Mouse (Mus musculus): ENCODE measurements around the gene Gtf2e1. TPM values are rescaled to one million over a fixed set of nuclear protein-coding genes. Genes with fewer than 3 reads are reported as not detected.
A peak's percentile ranks its signal among the peaks of the same experiment; 100 is the strongest.

Gene Gtf2e1
- polyA plus RNA-seq, 1 experiment from 2014 or later, result 25.0 TPM

- peak overlapping the region; percentile 62 for H3K4me2 ChIP-seq
- peaks cover 23% of the 10 kb centered on the region; the same call in 1 of the 2 replicates for H3K36me3 ChIP-seq
- H3K27me3 ChIP-seq, result no peaks in the 10 kb centered on the region
- no peaks in the 10 kb centered on the region for H3K9me3 ChIP-seq
- H3K27ac ChIP-seq, result peak overlapping the region; percentile 71
- under 1% methylated on average over 22 of the region's 22 CpGs for WGBS
- peak; percentile 9; the same call in 1 of the 2 replicates for ATAC-seq (ENCODE audit: insufficient number of reproducible peaks, low FRiP score, low TSS enrichment, low read depth)
- peak overlapping the region; percentile 64 for H3K4me3 ChIP-seq
- peak overlapping the region; percentile 82 for H3K9ac ChIP-seq
- peaks cover 14% of the 10 kb centered on the region for H3K4me1 ChIP-seq
These were observed 364 bp downstream of the Gtf2e1 start for GRCm38 (mm10) chr16:37539240-37539610.

- no peak for ATAC-seq (ENCODE audit: insufficient number of reproducible peaks, low FRiP score, low TSS enrichment, low read depth)
- Histone ChIP-seq H3K9ac (no peak overlapping the region), H3K4me3 (no peak overlapping the region), H3K27me3 (no peaks in the 10 kb centered on the region), H3K9me3 (no peaks in the 10 kb centered on the region), H3K4me2 (no peak overlapping the region), H3K27ac (no peak overlapping the region), H3K4me1 (peaks cover 2% of the 10 kb centered on the region), H3K36me3 (peaks cover 20% of the 10 kb centered on the region; the same call in 1 of the 2 replicates)
- 85% methylated on average over 8 of the region's 8 CpGs for WGBS
These were observed 6.1 kb downstream of the Gtf2e1 start for GRCm38 (mm10) chr16:37533369-37534068.

- H3K9me3 ChIP-seq, result no peaks in the 10 kb centered on the region
- peaks cover 20% of the 10 kb centered on the region; the same call in 1 of the 2 replicates for H3K36me3 ChIP-seq
- no peak for ATAC-seq (ENCODE audit: insufficient number of reproducible peaks, low FRiP score, low TSS enrichment, low read depth)
- H3K27me3 ChIP-seq, result no peaks in the 10 kb centered on the region
- no peak overlapping the region for H3K4me2 ChIP-seq
- H3K9ac ChIP-seq, result no peak overlapping the region
- no peak overlapping the region for H3K27ac ChIP-seq
- no peaks in the 10 kb centered on the region for H3K4me1 ChIP-seq
- H3K4me3 ChIP-seq, result no peak overlapping the region
- WGBS, result 80% methylated on average over 1 of the region's 1 CpGs
These were observed 7.5 kb downstream of the Gtf2e1 start for GRCm38 (mm10) chr16:37532046-37532445.

- H3K27me3 ChIP-seq, result no peaks in the 10 kb centered on the region
- H3K4me3 ChIP-seq, result no peak overlapping the region
- no peaks in the 10 kb centered on the region for H3K4me1 ChIP-seq
- no peaks in the 10 kb centered on the region for H3K9me3 ChIP-seq
- WGBS, result 88% methylated on average over 6 of the region's 6 CpGs
- H3K9ac ChIP-seq, result no peak overlapping the region
- ATAC-seq (ENCODE audit: insufficient number of reproducible peaks, low FRiP score, low TSS enrichment, low read depth), result no peak
- no peak overlapping the region for H3K4me2 ChIP-seq
- peaks cover 22% of the 10 kb centered on the region; the same call in 1 of the 2 replicates for H3K36me3 ChIP-seq
- H3K27ac ChIP-seq, result no peak overlapping the region
These were observed 9.4 kb downstream of the Gtf2e1 start for GRCm38 (mm10) chr16:37530170-37530569.

GRCm38 (mm10) chr16:37526688-37527223 lies 12.8 kb downstream of the Gtf2e1 start:
- Histone ChIP-seq H3K9ac (no peak overlapping the region), H3K36me3 (peaks cover 34% of the 10 kb centered on the region), H3K27ac (no peak overlapping the region), H3K4me2 (no peak overlapping the region), H3K4me3 (no peak overlapping the region), H3K4me1 (no peaks in the 10 kb centered on the region), H3K27me3 (no peaks in the 10 kb centered on the region), H3K9me3 (no peaks in the 10 kb centered on the region)
- WGBS, result 92% methylated on average over 3 of the region's 3 CpGs
- ATAC-seq (ENCODE audit: insufficient number of reproducible peaks, low FRiP score, low TSS enrichment, low read depth), result no peak

GRCm38 (mm10) chr16:37525121-37525520 lies 14.5 kb downstream of the Gtf2e1 start:
- WGBS, result 87% methylated on average over 2 of the region's 2 CpGs

GRCm38 (mm10) chr16:37522100-37522697 lies 17.4 kb downstream of the Gtf2e1 start:
- Histone ChIP-seq H3K4me3 (no peak overlapping the region), H3K27me3 (no peaks in the 10 kb centered on the region), H3K4me2 (no peak overlapping the region), H3K9me3 (no peaks in the 10 kb centered on the region), H3K4me1 (no peaks in the 10 kb centered on the region), H3K27ac (no peak overlapping the region), H3K36me3 (peaks cover 58% of the 10 kb centered on the region), H3K9ac (no peak overlapping the region)
- 77% methylated on average over 7 of the region's 7 CpGs for WGBS
- ATAC-seq (ENCODE audit: insufficient number of reproducible peaks, low FRiP score, low TSS enrichment, low read depth), result no peak

More at GRCm38 (mm10) chr16:37525121-37525520, 14.5 kb downstream of the Gtf2e1 start:
- no peak overlapping the region for H3K27ac ChIP-seq
- H3K36me3 ChIP-seq, result peaks cover 40% of the 10 kb centered on the region
- H3K4me1 ChIP-seq, result no peaks in the 10 kb centered on the region
- no peak overlapping the region for H3K4me2 ChIP-seq
- no peak overlapping the region for H3K9ac ChIP-seq
- H3K27me3 ChIP-seq, result no peaks in the 10 kb centered on the region
- H3K9me3 ChIP-seq, result no peaks in the 10 kb centered on the region
- no peak for ATAC-seq (ENCODE audit: insufficient number of reproducible peaks, low FRiP score, low TSS enrichment, low read depth)
- no peak overlapping the region for H3K4me3 ChIP-seq

- 96% methylated on average over 2 of the region's 2 CpGs for WGBS
- no peaks in the 10 kb centered on the region for H3K9me3 ChIP-seq
These were observed 19.2 kb downstream of the Gtf2e1 start for GRCm38 (mm10) chr16:37520190-37521040.

GRCm38 (mm10) chr16:37519721-37520120 lies 19.9 kb downstream of the Gtf2e1 start:
- Histone ChIP-seq H3K9me3 (no peaks in the 10 kb centered on the region), H3K27me3 (no peaks in the 10 kb centered on the region), H3K36me3 (peaks cover 60% of the 10 kb centered on the region), H3K4me2 (no peak overlapping the region), H3K27ac (no peak overlapping the region), H3K4me3 (no peak overlapping the region), H3K9ac (no peak overlapping the region), H3K4me1 (no peaks in the 10 kb centered on the region)
- 98% methylated on average over 1 of the region's 1 CpGs for WGBS
- ATAC-seq (ENCODE audit: insufficient number of reproducible peaks, low FRiP score, low TSS enrichment, low read depth), result no peak

More at GRCm38 (mm10) chr16:37520190-37521040, 19.2 kb downstream of the Gtf2e1 start:
- Histone ChIP-seq H3K27me3 (no peaks in the 10 kb centered on the region), H3K36me3 (peaks cover 58% of the 10 kb centered on the region), H3K4me1 (no peaks in the 10 kb centered on the region), H3K27ac (no peak overlapping the region), H3K4me3 (no peak overlapping the region), H3K9ac (no peak overlapping the region), H3K4me2 (no peak overlapping the region)
- ATAC-seq (ENCODE audit: insufficient number of reproducible peaks, low FRiP score, low TSS enrichment, low read depth), result no peak

- Histone ChIP-seq H3K9me3 (no peaks in the 10 kb centered on the region), H3K27ac (no peak overlapping the region), H3K4me3 (no peak overlapping the region), H3K4me2 (no peak overlapping the region), H3K9ac (no peak overlapping the region), H3K36me3 (peaks cover 55% of the 10 kb centered on the region), H3K27me3 (no peaks in the 10 kb centered on the region), H3K4me1 (no peaks in the 10 kb centered on the region)
- WGBS, result 84% methylated on average over 2 of the region's 2 CpGs
- no peak for ATAC-seq (ENCODE audit: insufficient number of reproducible peaks, low FRiP score, low TSS enrichment, low read depth)
These were observed 20.9 kb downstream of the Gtf2e1 start for GRCm38 (mm10) chr16:37518662-37519061.

GRCm38 (mm10) chr16:37517596-37518211 lies 21.9 kb downstream of the Gtf2e1 start:
- Histone ChIP-seq H3K9me3 (no peaks in the 10 kb centered on the region), H3K27ac (no peak overlapping the region), H3K4me3 (no peak overlapping the region), H3K4me1 (no peaks in the 10 kb centered on the region), H3K9ac (no peak overlapping the region), H3K4me2 (no peak overlapping the region), H3K36me3 (peaks cover 51% of the 10 kb centered on the region), H3K27me3 (no peaks in the 10 kb centered on the region)
- WGBS, result 92% methylated on average over 4 of the region's 4 CpGs
- no peak for ATAC-seq (ENCODE audit: insufficient number of reproducible peaks, low FRiP score, low TSS enrichment, low read depth)
